Comparison of ENCODE assay signal across 25 mouse cellular contexts in the genomic region with DNA sequence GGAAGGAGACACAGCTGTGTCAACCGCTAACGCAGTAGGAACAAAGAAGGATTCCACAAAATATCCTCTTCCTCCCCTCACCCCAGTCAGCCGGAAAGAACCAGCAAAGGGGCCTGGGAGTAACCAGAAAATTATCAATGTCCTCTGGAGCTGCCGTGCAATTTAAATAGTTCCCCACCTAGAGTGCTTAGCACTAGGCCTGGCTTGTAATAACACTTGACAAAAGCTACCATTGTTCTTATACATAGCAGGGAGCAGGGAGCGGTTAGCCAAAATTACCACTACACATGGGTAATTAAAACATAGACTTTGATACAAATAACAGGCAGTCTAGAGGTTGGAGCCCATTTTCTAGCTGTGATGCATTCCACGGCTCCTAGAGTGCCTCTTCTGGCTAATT.
DNase-seq lines count a peak whose midpoint lies in the region; ATAC-seq lines count a peak whose summit lies in the region.
"Had no signal": no experiment of that assay in that cellular context is flagged by ENCODE, and none has a peak within 500 bp of the region (broad histone marks: within the 10 kb centered on the region; RNA-seq: fewer than 3 reads in every experiment).

No protein-coding gene starts in this region.

- peaks cover 13% of the 10 kb centered on the region for H3K4me1 ChIP-seq in heart, embryonic 13.5 days
- H3K4me1 ChIP-seq in limb, embryonic 10.5 days, result peaks cover 17% of the 10 kb centered on the region; the same call in 1 of the 2 replicates
- H3K4me1 ChIP-seq: kidney, embryonic 15.5 days had no signal

- no peaks in the 10 kb centered on the region for H3K27me3 ChIP-seq in heart, embryonic 13.5 days (replicated peaks)
- H3K27me3 ChIP-seq in limb, embryonic 10.5 days (ENCODE audit: low read depth, poor library complexity, severe bottlenecking), result no peaks in the 10 kb centered on the region
- H3K27me3 ChIP-seq: hindbrain, embryonic 15.5 days; kidney, embryonic 15.5 days had no signal

- ATAC-seq in heart, embryonic 13.5 days (ENCODE audit: extremely low read depth, insufficient number of reproducible peaks, low FRiP score, low TSS enrichment), result no peak
- ATAC-seq: intestine, embryonic 16.5 days; liver, postnatal 0 days; lung, postnatal 0 days had no signal

- peak overlapping the region; percentile 56 for H3K27ac ChIP-seq in heart, embryonic 13.5 days (replicated peaks)
- peak overlapping the region; percentile 34; the same call in 1 of the 2 replicates for H3K27ac ChIP-seq in limb, embryonic 10.5 days
- H3K27ac ChIP-seq: embryonic facial prominence, embryonic 13.5 days; gastrocnemius, adult 2 months; hindbrain, embryonic 15.5 days; kidney, embryonic 15.5 days; left cerebral cortex, adult 2 months; macrophage had no signal

- 43% methylated on average over 6 of the region's 6 CpGs for WGBS in heart, embryonic 13.5 days
- 78% methylated on average over 6 of the region's 6 CpGs for WGBS in limb, embryonic 10.5 days

- H3K36me3 ChIP-seq in heart, embryonic 13.5 days, result no peaks in the 10 kb centered on the region
- no peaks in the 10 kb centered on the region for H3K36me3 ChIP-seq in limb, embryonic 10.5 days
- H3K36me3 ChIP-seq: embryonic facial prominence, embryonic 13.5 days; hindbrain, embryonic 15.5 days; kidney, embryonic 15.5 days had no signal

- no peak for DNase-seq in heart, adult 18-20 months
- peak; percentile 48 for DNase-seq in ES-CJ7 (ENCODE audit: low read depth, low spot score)
- peak; percentile 55 for DNase-seq in Muller cell, postnatal 12 days (ENCODE audit: inconsistent ontology term)
- no peak for DNase-seq in limb, embryonic 10.5 days (ENCODE audit: low spot score)
- no peak for DNase-seq in adrenal gland, adult 18-20 months (ENCODE audit: low spot score in 2 of 2)
- DNase-seq in ovary, postnatal 36 days (ENCODE audit: low spot score), result no peak
- DNase-seq: adrenal gland, adult 2 months; cerebellum, adult 2 months; cerebellum, postnatal 25 days; gastrocnemius, adult 2 months; kidney, postnatal 36 days; layer of hippocampus, adult 9-11 months; liver, postnatal 0 days; retina, postnatal 1 day; right cerebral cortex, postnatal 25 days had no signal

- no peak overlapping the region for H3K4me2 ChIP-seq in heart, embryonic 13.5 days
- H3K4me2 ChIP-seq: embryonic facial prominence, embryonic 13.5 days; hindbrain, embryonic 15.5 days; kidney, embryonic 15.5 days; liver, embryonic 11.5 days had no signal

- H3K9ac ChIP-seq in heart, embryonic 13.5 days, result no peak overlapping the region
- H3K9ac ChIP-seq: embryonic facial prominence, embryonic 13.5 days; hindbrain, embryonic 15.5 days; kidney, embryonic 15.5 days; liver, postnatal 0 days had no signal

- H3K9me3 ChIP-seq in heart, embryonic 13.5 days, result no peaks in the 10 kb centered on the region
- no peaks in the 10 kb centered on the region for H3K9me3 ChIP-seq in limb, embryonic 10.5 days (replicated peaks)
- H3K9me3 ChIP-seq: embryonic facial prominence, embryonic 13.5 days; hindbrain, embryonic 15.5 days; kidney, embryonic 15.5 days had no signal

- H3K4me3 ChIP-seq in heart, embryonic 13.5 days, result no peak overlapping the region
- H3K4me3 ChIP-seq in limb, embryonic 10.5 days, result no peak overlapping the region
- H3K4me3 ChIP-seq: embryonic facial prominence, embryonic 13.5 days; erythroblast, embryonic 14.5 days; gastrocnemius, adult 2 months; hindbrain, embryonic 15.5 days; kidney, embryonic 15.5 days; left cerebral cortex, adult 2 months had no signal

Comparison
In these comparisons a context has a peak if more than half of its experiments do, and no peak if none do; other contexts are left out.
1. DNase-seq: peak in ES-CJ7 (single experiment) and Muller cell, postnatal 12 days (single experiment); none in heart, adult 18-20 months (0 of 2), limb, embryonic 10.5 days (single experiment), adrenal gland, adult 18-20 months (0 of 2) and ovary, postnatal 36 days (single experiment).